Mouse (Mus musculus): ENCODE measurements around the gene Pald1. TPM values are rescaled to one million over a fixed set of nuclear protein-coding genes. Genes with fewer than 3 reads are reported as not detected.

The Pald1 gene
- total RNA-seq, 1 experiment from 2014 or later, result 24.0 TPM

GRCm38 (mm10) chr10:61327545-61327944 is 55.8 kb downstream of the Pald1 start:
- DNase-seq, result no peak

GRCm38 (mm10) chr10:61325782-61326328 is 57.5 kb downstream of the Pald1 start:
- no peak for DNase-seq

- DNase-seq, result no peak
These were observed 58.6 kb downstream of the Pald1 start for GRCm38 (mm10) chr10:61324717-61325116.

GRCm38 (mm10) chr10:61318527-61318926 is 64.8 kb downstream of the Pald1 start:
- no peak for DNase-seq

- DNase-seq, result no peak
These were observed 67.9 kb downstream of the Pald1 start for GRCm38 (mm10) chr10:61315324-61315880.

- DNase-seq, result no peak
These were observed 69.6 kb downstream of the Pald1 start for GRCm38 (mm10) chr10:61313750-61314149.

GRCm38 (mm10) chr10:61312754-61313153 is 70.6 kb downstream of the Pald1 start:
- no peak for DNase-seq

- DNase-seq, result no peak
These were observed 71.2 kb downstream of the Pald1 start for GRCm38 (mm10) chr10:61312159-61312558.

GRCm38 (mm10) chr10:61308706-61309320 is 74.5 kb downstream of the Pald1 start:
- no peak for DNase-seq

GRCm38 (mm10) chr10:61305928-61306590 is 77.3 kb downstream of the Pald1 start:
- DNase-seq, result no peak

- no peak for DNase-seq
These were observed 79.3 kb downstream of the Pald1 start for GRCm38 (mm10) chr10:61304046-61304445.

GRCm38 (mm10) chr10:61300996-61301395 is 82.3 kb downstream of the Pald1 start:
- no peak for DNase-seq

GRCm38 (mm10) chr10:61297477-61297876 is 85.9 kb downstream of the Pald1 start, which contains the start of gene Prf1:
Prf1 (plus strand) TSS chr10:61297833.
- no peak for DNase-seq

- DNase-seq, result no peak
These were observed 86.5 kb downstream of the Pald1 start for GRCm38 (mm10) chr10:61296713-61297445.

GRCm38 (mm10) chr10:61294242-61294641 is 89.1 kb downstream of the Pald1 start:
- no peak for DNase-seq

- DNase-seq, result no peak
These were observed 92.9 kb downstream of the Pald1 start for GRCm38 (mm10) chr10:61290479-61290878.

- DNase-seq, result no peak
These were observed 93.3 kb downstream of the Pald1 start for GRCm38 (mm10) chr10:61290016-61290415.

- no peak for DNase-seq
These were observed 97.1 kb downstream of the Pald1 start for GRCm38 (mm10) chr10:61286246-61286645.

- no peak for DNase-seq
These were observed 98.1 kb downstream of the Pald1 start for GRCm38 (mm10) chr10:61285271-61285670.

GRCm38 (mm10) chr10:61284309-61284708 is 99.0 kb downstream of the Pald1 start:
- no peak for DNase-seq

GRCm38 (mm10) chr10:61281115-61281514 is 102.2 kb downstream of the Pald1 start:
- DNase-seq, result no peak

GRCm38 (mm10) chr10:61277918-61278674 is 105.2 kb downstream of the Pald1 start:
- DNase-seq, result peak; percentile 24

All from adrenal gland, postnatal 25 days (tissue).